Mouse (Mus musculus): Measurements from ENCODE around the gene Rps6kb1. TPM values are rescaled to one million over a fixed set of nuclear protein-coding genes. Genes with fewer than 3 reads are reported as not detected.
A peak's percentile ranks its signal among the peaks of the same experiment; 100 is the strongest.

Gene Rps6kb1
- polyA plus RNA-seq, 1 experiment from 2014 or later, result 60.5 TPM

GRCm38 (mm10) chr11:86516620-86517019, 28.0 kb downstream of the Rps6kb1 start:
- WGBS, result 85% methylated on average over 3 of the region's 3 CpGs
- DNase-seq (ENCODE audit: low spot score), result no peak

GRCm38 (mm10) chr11:86507991-86508390, 36.6 kb downstream of the Rps6kb1 start:
- H3K27ac ChIP-seq (replicated peaks; ENCODE audit: low read depth, low read length), result no peak overlapping the region
- ATAC-seq (ENCODE audit: low read depth) (no peak), DNase-seq (ENCODE audit: low spot score) (no peak)
- 91% methylated on average over 2 of the region's 2 CpGs for WGBS
- no peaks in the 10 kb centered on the region for H3K27me3 ChIP-seq (replicated peaks; ENCODE audit: control insufficient read depth, insufficient read depth, low read length)
- no peak overlapping the region for H3K4me3 ChIP-seq (ENCODE audit: low read depth, low read length)
- no peak overlapping the region for H3K4me2 ChIP-seq (ENCODE audit: low read depth, low read length)
- no peaks in the 10 kb centered on the region for H3K4me1 ChIP-seq (ENCODE audit: control insufficient read depth, insufficient read depth, low read length)
- peaks cover 88% of the 10 kb centered on the region for H3K36me3 ChIP-seq (ENCODE audit: control insufficient read depth, insufficient read depth, low read length)
- no peaks in the 10 kb centered on the region for H3K9me3 ChIP-seq (ENCODE audit: control insufficient read depth, low read length)
- no peak overlapping the region for H3K9ac ChIP-seq (ENCODE audit: low read depth, low read length)

More at GRCm38 (mm10) chr11:86516620-86517019, 28.0 kb downstream of the Rps6kb1 start:
- no peak for ATAC-seq (ENCODE audit: low read depth)
- H3K36me3 ChIP-seq (ENCODE audit: control insufficient read depth, insufficient read depth, low read length), result peaks cover 84% of the 10 kb centered on the region
- H3K4me1 ChIP-seq (ENCODE audit: control insufficient read depth, insufficient read depth, low read length), result no peaks in the 10 kb centered on the region
- H3K9me3 ChIP-seq (ENCODE audit: control insufficient read depth, low read length), result no peaks in the 10 kb centered on the region
- H3K27me3 ChIP-seq (replicated peaks; ENCODE audit: control insufficient read depth, insufficient read depth, low read length), result no peaks in the 10 kb centered on the region
- H3K4me3 ChIP-seq (ENCODE audit: low read depth, low read length), result no peak overlapping the region
- no peak overlapping the region for H3K27ac ChIP-seq (replicated peaks; ENCODE audit: low read depth, low read length)
- H3K4me2 ChIP-seq (ENCODE audit: low read depth, low read length), result no peak overlapping the region
- H3K9ac ChIP-seq (ENCODE audit: low read depth, low read length), result no peak overlapping the region

- DNase-seq (ENCODE audit: low spot score) (no peak), ATAC-seq (ENCODE audit: low read depth) (no peak)
- Histone ChIP-seq H3K27ac (replicated peaks; ENCODE audit: low read depth, low read length) (no peak overlapping the region), H3K9ac (ENCODE audit: low read depth, low read length) (no peak overlapping the region), H3K36me3 (ENCODE audit: control insufficient read depth, insufficient read depth, low read length) (peaks cover 89% of the 10 kb centered on the region), H3K4me3 (ENCODE audit: low read depth, low read length) (no peak overlapping the region), H3K4me2 (ENCODE audit: low read depth, low read length) (no peak overlapping the region), H3K4me1 (ENCODE audit: control insufficient read depth, insufficient read depth, low read length) (no peaks in the 10 kb centered on the region), H3K9me3 (ENCODE audit: control insufficient read depth, low read length) (no peaks in the 10 kb centered on the region), H3K27me3 (replicated peaks; ENCODE audit: control insufficient read depth, insufficient read depth, low read length) (no peaks in the 10 kb centered on the region)
- WGBS, result 92% methylated on average over 2 of the region's 2 CpGs
Observed at GRCm38 (mm10) chr11:86507334-86507733, 37.3 kb downstream of the Rps6kb1 start.

GRCm38 (mm10) chr11:86503121-86503520, 41.5 kb downstream of the Rps6kb1 start:
- ATAC-seq (ENCODE audit: low read depth) (no peak), DNase-seq (ENCODE audit: low spot score) (no peak)
- Histone ChIP-seq H3K9me3 (ENCODE audit: control insufficient read depth, low read length) (no peaks in the 10 kb centered on the region), H3K4me1 (ENCODE audit: control insufficient read depth, insufficient read depth, low read length) (no peaks in the 10 kb centered on the region), H3K27me3 (replicated peaks; ENCODE audit: control insufficient read depth, insufficient read depth, low read length) (no peaks in the 10 kb centered on the region), H3K4me3 (ENCODE audit: low read depth, low read length) (no peak overlapping the region), H3K9ac (ENCODE audit: low read depth, low read length) (no peak overlapping the region), H3K36me3 (ENCODE audit: control insufficient read depth, insufficient read depth, low read length) (peaks cover 76% of the 10 kb centered on the region), H3K27ac (replicated peaks; ENCODE audit: low read depth, low read length) (no peak overlapping the region), H3K4me2 (ENCODE audit: low read depth, low read length) (no peak overlapping the region)
- 82% methylated on average over 2 of the region's 2 CpGs for WGBS

GRCm38 (mm10) chr11:86500795-86501194, 43.8 kb downstream of the Rps6kb1 start:
- Histone ChIP-seq H3K9me3 (ENCODE audit: control insufficient read depth, low read length) (no peaks in the 10 kb centered on the region), H3K27me3 (replicated peaks; ENCODE audit: control insufficient read depth, insufficient read depth, low read length) (no peaks in the 10 kb centered on the region), H3K4me1 (ENCODE audit: control insufficient read depth, insufficient read depth, low read length) (no peaks in the 10 kb centered on the region), H3K4me3 (ENCODE audit: low read depth, low read length) (no peak overlapping the region), H3K27ac (replicated peaks; ENCODE audit: low read depth, low read length) (no peak overlapping the region), H3K9ac (ENCODE audit: low read depth, low read length) (no peak overlapping the region), H3K36me3 (ENCODE audit: control insufficient read depth, insufficient read depth, low read length) (peaks cover 76% of the 10 kb centered on the region), H3K4me2 (ENCODE audit: low read depth, low read length) (no peak overlapping the region)
- ATAC-seq (ENCODE audit: low read depth) (no peak), DNase-seq (ENCODE audit: low spot score) (no peak)
- WGBS, result 83% methylated on average over 1 of the region's 1 CpGs

- 71% methylated on average over 3 of the region's 3 CpGs for WGBS
- ATAC-seq (ENCODE audit: low read depth) (no peak), DNase-seq (ENCODE audit: low spot score) (no peak)
- Histone ChIP-seq H3K36me3 (ENCODE audit: control insufficient read depth, insufficient read depth, low read length) (peaks cover 69% of the 10 kb centered on the region), H3K4me1 (ENCODE audit: control insufficient read depth, insufficient read depth, low read length) (no peaks in the 10 kb centered on the region), H3K4me2 (ENCODE audit: low read depth, low read length) (no peak overlapping the region), H3K9me3 (ENCODE audit: control insufficient read depth, low read length) (no peaks in the 10 kb centered on the region), H3K27me3 (replicated peaks; ENCODE audit: control insufficient read depth, insufficient read depth, low read length) (no peaks in the 10 kb centered on the region), H3K9ac (ENCODE audit: low read depth, low read length) (no peak overlapping the region), H3K4me3 (ENCODE audit: low read depth, low read length) (no peak overlapping the region), H3K27ac (replicated peaks; ENCODE audit: low read depth, low read length) (no peak overlapping the region)
Observed at GRCm38 (mm10) chr11:86497908-86498307, 46.7 kb downstream of the Rps6kb1 start.

- H3K4me1 ChIP-seq (ENCODE audit: control insufficient read depth, insufficient read depth, low read length), result no peaks in the 10 kb centered on the region
- no peak for DNase-seq (ENCODE audit: low spot score)
- peaks cover 69% of the 10 kb centered on the region for H3K36me3 ChIP-seq (ENCODE audit: control insufficient read depth, insufficient read depth, low read length)
- H3K9ac ChIP-seq (ENCODE audit: low read depth, low read length), result no peak overlapping the region
- H3K27me3 ChIP-seq (replicated peaks; ENCODE audit: control insufficient read depth, insufficient read depth, low read length), result no peaks in the 10 kb centered on the region
- WGBS, result 95% methylated on average over 1 of the region's 1 CpGs
- no peaks in the 10 kb centered on the region for H3K9me3 ChIP-seq (ENCODE audit: control insufficient read depth, low read length)
- H3K4me2 ChIP-seq (ENCODE audit: low read depth, low read length), result no peak overlapping the region
- no peak for ATAC-seq (ENCODE audit: low read depth)
- H3K4me3 ChIP-seq (ENCODE audit: low read depth, low read length), result no peak overlapping the region
- H3K27ac ChIP-seq (replicated peaks; ENCODE audit: low read depth, low read length), result no peak overlapping the region
Observed at GRCm38 (mm10) chr11:86497356-86497755, 47.2 kb downstream of the Rps6kb1 start.

GRCm38 (mm10) chr11:86490782-86491181, 53.8 kb downstream of the Rps6kb1 start:
- 94% methylated on average over 1 of the region's 1 CpGs for WGBS
- Histone ChIP-seq H3K9ac (ENCODE audit: low read depth, low read length) (no peak overlapping the region), H3K27ac (replicated peaks; ENCODE audit: low read depth, low read length) (no peak overlapping the region), H3K27me3 (replicated peaks; ENCODE audit: control insufficient read depth, insufficient read depth, low read length) (no peaks in the 10 kb centered on the region), H3K4me2 (ENCODE audit: low read depth, low read length) (no peak overlapping the region), H3K4me1 (ENCODE audit: control insufficient read depth, insufficient read depth, low read length) (peaks cover 4% of the 10 kb centered on the region), H3K9me3 (ENCODE audit: control insufficient read depth, low read length) (no peaks in the 10 kb centered on the region), H3K4me3 (ENCODE audit: low read depth, low read length) (no peak overlapping the region), H3K36me3 (ENCODE audit: control insufficient read depth, insufficient read depth, low read length) (peaks cover 55% of the 10 kb centered on the region)
- ATAC-seq (ENCODE audit: low read depth), result no peak
- no peak for DNase-seq (ENCODE audit: low spot score)

GRCm38 (mm10) chr11:86484910-86485510, 59.6 kb downstream of the Rps6kb1 start:
- no peaks in the 10 kb centered on the region for H3K27me3 ChIP-seq (replicated peaks; ENCODE audit: control insufficient read depth, insufficient read depth, low read length)
- peak overlapping the region; percentile 80 for H3K27ac ChIP-seq (replicated peaks; ENCODE audit: low read depth, low read length)
- peak; percentile 70 for DNase-seq (ENCODE audit: low spot score)
- WGBS, result under 1% methylated on average over 25 of the region's 25 CpGs
- H3K9ac ChIP-seq (ENCODE audit: low read depth, low read length), result peak overlapping the region; percentile 82
- peak overlapping the region; percentile 78 for H3K4me2 ChIP-seq (ENCODE audit: low read depth, low read length)
- H3K4me1 ChIP-seq (ENCODE audit: control insufficient read depth, insufficient read depth, low read length), result peaks cover 9% of the 10 kb centered on the region
- H3K9me3 ChIP-seq (ENCODE audit: control insufficient read depth, low read length), result no peaks in the 10 kb centered on the region
- H3K36me3 ChIP-seq (ENCODE audit: control insufficient read depth, insufficient read depth, low read length), result peaks cover 11% of the 10 kb centered on the region
- peak overlapping the region; percentile 65 for H3K4me3 ChIP-seq (ENCODE audit: low read depth, low read length)
- peak; percentile 42 for ATAC-seq (ENCODE audit: low read depth)

All from embryonic facial prominence, embryonic 14.5 days (tissue).